Mouse (Mus musculus) lung, embryonic 16.5 days (tissue): ENCODE measurements around the gene Ikzf1. TPM values are rescaled to one million over a fixed set of nuclear protein-coding genes. Genes with fewer than 3 reads are reported as not detected.

Experiments
- ATAC-seq: fragments of 200-750 bp; cut with Nextera tagmentation; 2 replicates; pipeline ENCODE4 v1.8.0; 2017; ENCODE audit warnings: low read depth, mild to moderate bottlenecking, moderate library complexity
- H3K27ac ChIP-seq: fragments of 300-500 bp; sonication (generic); 2 replicates; pipeline ENCODE4 v1.5.1; 2014; ENCODE audit warnings: mild to moderate bottlenecking, control low read depth, low read length
- H3K27me3 ChIP-seq: fragments of 300-500 bp; sonication (generic); 2 replicates; pipeline ENCODE4 v1.6.1; 2014; ENCODE audit warnings: low read depth, low read length, mixed read lengths; ENCODE audit not compliant: control insufficient read depth, insufficient read depth
- H3K36me3 ChIP-seq: fragments of 300-500 bp; sonication (generic); 2 replicates; pipeline ENCODE4 v1.6.1; 2014; ENCODE audit warnings: low read length; ENCODE audit not compliant: control insufficient read depth, insufficient read depth
- H3K4me1 ChIP-seq: fragments of 300-500 bp; sonication (generic); replicated peaks from 2 replicates; pipeline ENCODE4 v1.6.1; 2014; ENCODE audit warnings: low read length, mixed read lengths; ENCODE audit not compliant: control insufficient read depth, insufficient read depth
- H3K4me2 ChIP-seq: fragments of 300-500 bp; sonication (generic); 2 replicates; pipeline ENCODE4 v1.6.1; 2014; ENCODE audit warnings: low read depth, low read length, control low read depth
- H3K4me3 ChIP-seq: fragments of 300-500 bp; sonication (generic); 2 replicates; pipeline ENCODE4 v1.5.1; 2014; ENCODE audit warnings: mild to moderate bottlenecking, low read length, control low read depth
- H3K9ac ChIP-seq: fragments of 300-500 bp; sonication (generic); 2 replicates; pipeline ENCODE4 v1.6.1; 2014; ENCODE audit warnings: low read length, control low read depth
- H3K9me3 ChIP-seq: fragments of 300-500 bp; sonication (generic); 2 replicates; pipeline ENCODE4 v1.6.1; 2016; ENCODE audit warnings: low read length; ENCODE audit not compliant: control insufficient read depth
- WGBS: fragments of 180-500 bp; shearing (Covaris S2); extraction: QIAGEN DNeasy Blood & Tissue Kit; methylation state at CpG from one replicate; pipeline ENCODE4 v1.1.7; 2014; 5-methylcytosine and 5-hydroxymethylcytosine counted together
- polyA plus RNA-seq: library from polyadenylated mRNA; unstranded; fragments of >200 nt; fragmentation: Nextera tagmentation; extraction: Ambion mirVana; gene quantifications from 2 replicates; pipeline ENCODE4 v1.2.1, GENCODE M21; 2015

The Ikzf1 gene
- polyA plus RNA-seq = 2.0 and 3.0 TPM in 2 replicates

GRCm38 (mm10) chr11:11684930-11685852, at the start of gene Ikzf1:
Ikzf1 (plus strand) TSS chr11:11685003.
- peak within 1 kb of the TSS; percentile 70 for H3K9ac ChIP-seq
- H3K27ac ChIP-seq = peak within 1 kb of the TSS; percentile 39; the same call in 1 of the 2 replicates
- peaks cover 5% of the 10 kb centered on the region; the same call in 1 of the 2 replicates for H3K4me1 ChIP-seq
- peaks cover 43% of the 10 kb centered on the region for H3K27me3 ChIP-seq
- peak; percentile 76 for ATAC-seq
- H3K36me3 ChIP-seq = no peaks in the 10 kb centered on the region
- H3K4me3 ChIP-seq = peak within 1 kb of the TSS; percentile 71
- peak within 1 kb of the TSS; percentile 98 for H3K4me2 ChIP-seq
- H3K9me3 ChIP-seq = no peaks in the 10 kb centered on the region
- WGBS = under 1% methylated on average over 73 of the region's 100 CpGs

- Histone ChIP-seq H3K4me3 (no peak overlapping the region), H3K27ac (no peak overlapping the region)
- ATAC-seq = no peak
These were observed 40.5 kb upstream of the Ikzf1 start for GRCm38 (mm10) chr11:11644303-11644702.

GRCm38 (mm10) chr11:11656388-11656787, 28.4 kb upstream of the Ikzf1 start:
- no peak overlapping the region for H3K4me2 ChIP-seq
- no peaks in the 10 kb centered on the region for H3K4me1 ChIP-seq
- no peak overlapping the region for H3K27ac ChIP-seq
- no peak overlapping the region for H3K9ac ChIP-seq
- 76% methylated on average over 3 of the region's 3 CpGs for WGBS
- no peak for ATAC-seq
- H3K9me3 ChIP-seq = no peaks in the 10 kb centered on the region
- H3K27me3 ChIP-seq = no peaks in the 10 kb centered on the region
- no peaks in the 10 kb centered on the region for H3K36me3 ChIP-seq
- no peak overlapping the region for H3K4me3 ChIP-seq

More at GRCm38 (mm10) chr11:11644303-11644702, 40.5 kb upstream of the Ikzf1 start:
- no peak overlapping the region for H3K4me2 ChIP-seq
- no peak overlapping the region for H3K9ac ChIP-seq
- H3K27me3 ChIP-seq = no peaks in the 10 kb centered on the region
- H3K4me1 ChIP-seq = no peaks in the 10 kb centered on the region
- no peaks in the 10 kb centered on the region for H3K36me3 ChIP-seq
- H3K9me3 ChIP-seq = no peaks in the 10 kb centered on the region

GRCm38 (mm10) chr11:11656995-11657530, 27.7 kb upstream of the Ikzf1 start:
- Histone ChIP-seq H3K9me3 (no peaks in the 10 kb centered on the region), H3K27me3 (no peaks in the 10 kb centered on the region), H3K4me3 (no peak overlapping the region), H3K4me2 (no peak overlapping the region), H3K4me1 (no peaks in the 10 kb centered on the region), H3K9ac (no peak overlapping the region), H3K27ac (no peak overlapping the region), H3K36me3 (no peaks in the 10 kb centered on the region)
- ATAC-seq = 0 out of 2 replicates have a peak, but pooled peaks have one; percentile 26
- WGBS = 36% methylated on average over 5 of the region's 5 CpGs

GRCm38 (mm10) chr11:11657634-11658033, 27.2 kb upstream of the Ikzf1 start:
- Histone ChIP-seq H3K4me1 (no peaks in the 10 kb centered on the region), H3K9me3 (no peaks in the 10 kb centered on the region), H3K27ac (no peak overlapping the region)

GRCm38 (mm10) chr11:11658834-11659233, 26.0 kb upstream of the Ikzf1 start:
- Histone ChIP-seq H3K9ac (no peak overlapping the region), H3K4me1 (no peaks in the 10 kb centered on the region), H3K27me3 (no peaks in the 10 kb centered on the region), H3K36me3 (no peaks in the 10 kb centered on the region), H3K4me2 (no peak overlapping the region), H3K27ac (no peak overlapping the region), H3K4me3 (no peak overlapping the region), H3K9me3 (no peaks in the 10 kb centered on the region)
- ATAC-seq = no peak
- 66% methylated on average over 4 of the region's 4 CpGs for WGBS

More at GRCm38 (mm10) chr11:11657634-11658033, 27.2 kb upstream of the Ikzf1 start:
- H3K36me3 ChIP-seq = no peaks in the 10 kb centered on the region
- no peaks in the 10 kb centered on the region for H3K27me3 ChIP-seq
- no peak overlapping the region for H3K9ac ChIP-seq
- ATAC-seq = no peak
- 80% methylated on average over 4 of the region's 4 CpGs for WGBS
- no peak overlapping the region for H3K4me3 ChIP-seq
- no peak overlapping the region for H3K4me2 ChIP-seq

GRCm38 (mm10) chr11:11660651-11661050, 24.2 kb upstream of the Ikzf1 start:
- no peak for ATAC-seq
- Histone ChIP-seq H3K4me1 (no peaks in the 10 kb centered on the region), H3K27me3 (no peaks in the 10 kb centered on the region), H3K4me2 (no peak overlapping the region), H3K9ac (no peak overlapping the region), H3K27ac (no peak overlapping the region), H3K9me3 (no peaks in the 10 kb centered on the region), H3K36me3 (no peaks in the 10 kb centered on the region), H3K4me3 (no peak overlapping the region)
- WGBS = 73% methylated on average over 4 of the region's 4 CpGs

GRCm38 (mm10) chr11:11667254-11667921, 17.4 kb upstream of the Ikzf1 start:
- WGBS = 77% methylated on average over 4 of the region's 4 CpGs
- no peak overlapping the region for H3K27ac ChIP-seq
- H3K36me3 ChIP-seq = no peaks in the 10 kb centered on the region
- no peaks in the 10 kb centered on the region for H3K4me1 ChIP-seq
- no peak overlapping the region for H3K4me3 ChIP-seq
- no peaks in the 10 kb centered on the region for H3K27me3 ChIP-seq
- no peak for ATAC-seq
- no peak overlapping the region for H3K4me2 ChIP-seq
- H3K9me3 ChIP-seq = no peaks in the 10 kb centered on the region
- no peak overlapping the region for H3K9ac ChIP-seq

GRCm38 (mm10) chr11:11667922-11668290, 16.9 kb upstream of the Ikzf1 start:
- H3K4me3 ChIP-seq = no peak overlapping the region
- no peaks in the 10 kb centered on the region for H3K36me3 ChIP-seq
- H3K9ac ChIP-seq = no peak overlapping the region
- 83% methylated on average over 3 of the region's 3 CpGs for WGBS
- no peak overlapping the region for H3K27ac ChIP-seq
- no peak overlapping the region for H3K4me2 ChIP-seq
- no peak for ATAC-seq
- H3K4me1 ChIP-seq = no peaks in the 10 kb centered on the region
- no peaks in the 10 kb centered on the region for H3K27me3 ChIP-seq
- H3K9me3 ChIP-seq = no peaks in the 10 kb centered on the region
